Mouse (Mus musculus): Measurements from ENCODE around the gene Peg3. TPM values are rescaled to one million over a fixed set of nuclear protein-coding genes. Genes with fewer than 3 reads are reported as not detected.
"Not testable (repeated sequence)": the region's sequence is repeated elsewhere in the genome, so short reads cannot be mapped to it uniquely, and the experiment has no call there.

Peg3 gene
- 90.8 TPM for polyA plus RNA-seq (2021)

DNA sequence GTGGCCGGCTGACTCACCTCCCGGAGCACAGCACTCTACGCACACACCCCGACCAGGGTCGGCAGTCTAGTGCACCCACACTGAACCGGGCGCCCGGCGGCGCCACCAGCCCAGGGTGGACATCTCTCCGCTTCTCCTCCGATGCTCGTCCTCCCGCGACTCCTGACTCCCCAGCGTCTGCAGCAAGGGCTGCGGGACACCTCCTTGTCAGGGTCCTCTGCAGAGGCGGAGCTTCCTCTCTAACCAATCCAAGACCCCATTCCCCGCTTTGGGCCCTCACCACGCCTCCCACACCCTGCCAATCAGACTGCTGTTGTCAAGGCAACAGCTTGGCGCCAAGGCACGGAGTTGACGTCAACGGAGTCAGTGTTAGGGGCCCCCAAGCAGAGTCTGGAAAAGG is at the start of gene Peg3, which contains the start of gene Usp29:
Gene Peg3, minus strand, starts transcription at position 191 of the 400 bp plus-strand sequence.
Gene Usp29, plus strand, starts transcription at position 338 of the 400 bp plus-strand sequence.
- ChIA-PET CTCF (interaction anchor here (1.8 to 2.2 kb wide), 3 partner anchors 9 to 206 kb away, joined by 4 to 7 read pairs (median 6); no protein-coding TSS in a partner anchor), POLR2A (no interaction called here)
- peak; percentile 24 for ATAC-seq
- TF ChIP-seq CTCF (IDR thresholded peaks at IDR 0.05), result no peak
- in situ Hi-C loops (cut with MboI; ENCODE audit: low pct_unique_long_range_greater_than_20kb), result no loop called here
- H3K27me3 ChIP-seq, result no peaks in the 10 kb centered on the region
- peak; percentile 53 for DNase-seq (ENCODE audit: low read depth, low spot score)

DNA sequence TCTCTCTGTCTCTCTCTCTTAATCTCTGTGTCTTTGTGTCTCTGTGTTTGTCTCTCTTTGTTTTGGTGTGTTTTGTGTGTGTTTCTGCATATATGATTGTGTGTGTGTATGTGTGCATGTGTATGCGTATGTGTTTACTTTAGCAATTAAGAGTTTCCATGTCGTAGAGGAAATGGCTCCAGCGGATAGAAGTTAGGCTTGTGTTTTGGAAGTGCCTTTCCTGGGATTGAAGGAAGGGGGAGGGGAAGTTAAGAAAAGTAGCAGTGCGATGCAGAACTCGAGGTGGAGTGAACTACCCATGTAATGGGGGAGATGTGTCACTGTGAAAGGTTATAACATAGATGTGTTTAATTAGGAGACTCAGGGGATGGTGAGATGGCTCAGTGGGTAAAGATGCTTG is 48.9 kb upstream of the Peg3 start:
- ChIA-PET CTCF (interaction anchor here (1.4 to 2.3 kb wide), 3 partner anchors 12 to 120 kb away, joined by 3 to 4 read pairs (median 4); no protein-coding TSS in a partner anchor), POLR2A (no interaction called here)
- DNase-seq (ENCODE audit: low read depth, low spot score), result no peak
- no peak for ATAC-seq
- in situ Hi-C loops (cut with MboI; ENCODE audit: low pct_unique_long_range_greater_than_20kb), result loop anchor here (5.0 to 10.0 kb wide), 2 partner anchors 82 to 136 kb away; partner anchors contain the start of gene Zim1
- TF ChIP-seq CTCF (IDR thresholded peaks at IDR 0.05), result no peak
- no peaks in the 10 kb centered on the region for H3K27me3 ChIP-seq

DNA sequence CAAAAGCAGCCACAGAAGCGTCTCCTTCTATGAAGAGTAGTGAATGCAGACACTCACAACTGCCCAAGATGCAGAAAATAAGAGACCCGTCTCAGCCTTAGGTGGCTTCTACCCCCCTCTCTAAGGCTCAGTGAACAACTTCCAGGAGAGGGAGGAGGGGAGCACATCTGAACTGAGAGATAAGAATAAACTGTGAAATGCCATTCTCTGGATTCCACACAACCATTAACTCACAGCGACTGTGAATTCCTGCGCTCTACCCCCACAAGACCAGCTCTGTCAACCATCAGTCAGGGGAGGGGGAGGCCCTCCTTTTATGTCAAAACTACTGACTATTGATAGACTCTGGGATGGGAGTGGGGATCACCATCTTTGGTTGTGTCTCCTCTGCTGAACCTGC is 47.5 kb upstream of the Peg3 start:
- TF ChIP-seq CTCF (IDR thresholded peaks at IDR 0.05), result no peak
- no peaks in the 10 kb centered on the region for H3K27me3 ChIP-seq
- CTCF ChIA-PET, result interaction anchor here (1.3 to 2.6 kb wide), 4 partner anchors 13 to 119 kb away, joined by 3 to 9 read pairs (median 4); no protein-coding TSS in a partner anchor
- POLR2A ChIA-PET, result interaction anchor here (1.2 to 1.5 kb wide), 2 partner anchors 15 to 82 kb away, joined by 3 read pairs; no protein-coding TSS in a partner anchor
- in situ Hi-C loops (cut with MboI; ENCODE audit: low pct_unique_long_range_greater_than_20kb), result loop anchor here (5.0 to 10.0 kb wide), 2 partner anchors 80 to 137 kb away; partner anchors contain the start of gene Zim1
- ATAC-seq (peak; percentile 68), DNase-seq (ENCODE audit: low read depth, low spot score) (no peak)

DNA sequence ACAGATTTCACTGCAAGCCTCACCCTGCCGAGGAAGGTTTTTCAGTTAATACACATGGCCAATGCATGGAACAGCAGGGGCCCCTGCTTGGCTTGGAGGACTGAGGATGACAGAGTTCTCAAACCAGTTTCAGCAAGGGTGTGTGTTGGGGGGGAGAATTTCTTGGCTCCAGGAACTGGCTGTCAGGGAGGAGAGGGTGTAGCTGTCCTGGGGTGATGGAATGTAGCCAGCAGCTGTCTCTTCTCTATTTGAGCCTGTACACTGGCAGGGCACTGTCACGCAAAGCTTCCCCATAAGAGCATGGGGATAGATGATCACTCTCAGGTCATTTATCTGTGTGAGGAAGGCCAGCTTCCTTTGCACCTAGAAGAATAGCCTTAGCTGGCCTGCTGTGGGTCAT is 46.9 kb upstream of the Peg3 start:
- in situ Hi-C loops (cut with MboI; ENCODE audit: low pct_unique_long_range_greater_than_20kb), result loop anchor here (5.0 to 10.0 kb wide), 2 partner anchors 80 to 138 kb away; partner anchors contain the start of gene Zim1

DNA sequence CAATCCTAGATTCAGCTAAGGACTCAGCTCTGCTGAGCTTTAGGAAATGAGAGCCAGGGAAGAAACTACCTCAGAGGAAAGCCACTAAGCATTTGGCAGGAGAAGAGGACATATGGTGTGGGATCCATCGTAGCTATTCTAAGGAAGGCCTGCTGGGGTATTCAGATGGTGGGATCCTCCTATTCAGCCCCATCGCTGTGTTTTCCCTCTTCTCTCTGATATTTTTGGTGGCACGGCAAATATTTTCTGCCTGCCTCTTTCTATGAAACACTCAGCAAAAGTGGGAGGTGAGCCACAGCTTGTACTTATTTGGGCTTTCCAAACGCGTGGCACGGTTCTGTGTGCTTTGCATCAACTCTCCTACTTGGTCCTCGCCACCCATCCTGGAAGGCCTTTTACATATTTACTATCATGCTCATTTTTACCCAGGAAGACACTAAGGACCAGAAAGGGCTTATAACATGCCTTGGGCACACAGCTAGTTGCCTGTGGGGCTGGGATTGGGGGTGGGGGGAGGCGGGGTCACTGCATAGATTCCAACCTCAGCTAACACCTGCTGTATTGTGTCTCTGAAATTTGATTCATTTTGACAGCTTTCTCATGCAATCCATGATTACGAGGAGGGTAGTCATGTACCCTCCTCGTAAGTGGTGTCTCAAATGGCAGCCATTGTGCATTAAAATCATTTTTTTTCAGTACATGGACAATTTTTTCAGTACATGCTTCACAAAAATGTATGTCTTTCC is 46.3 kb upstream of the Peg3 start:
- H3K27me3 ChIP-seq, result no peaks in the 10 kb centered on the region
- POLR2A ChIA-PET, result interaction anchor here (0.7 to 1.5 kb wide), 2 partner anchors 16 to 48 kb away, joined by 3 read pairs; no protein-coding TSS in a partner anchor
- no peak for TF ChIP-seq CTCF (IDR thresholded peaks at IDR 0.05)
- ATAC-seq (no peak), DNase-seq (ENCODE audit: low read depth, low spot score) (no peak)
- CTCF ChIA-PET, result interaction anchor here (1.0 to 2.6 kb wide), 5 partner anchors 21 to 80 kb away, joined by 3 to 9 read pairs (median 4); no protein-coding TSS in a partner anchor
- in situ Hi-C loops (cut with MboI; ENCODE audit: low pct_unique_long_range_greater_than_20kb), result loop anchor here (5.0 to 10.0 kb wide), 2 partner anchors 79 to 138 kb away; partner anchors contain the start of gene Zim1

More for the DNA sequence above, 46.9 kb upstream of the Peg3 start:
- TF ChIP-seq CTCF (IDR thresholded peaks at IDR 0.05), result no peak
- H3K27me3 ChIP-seq, result no peaks in the 10 kb centered on the region
- ChIA-PET CTCF (interaction anchor here (1.0 to 2.6 kb wide), 5 partner anchors 20 to 118 kb away, joined by 3 to 9 read pairs (median 4); no protein-coding TSS in a partner anchor), POLR2A (interaction anchor here (1.5 kb wide), 1 partner anchor 15 kb away, joined by 3 read pairs; no protein-coding TSS in a partner anchor)
- ATAC-seq (peak; percentile 23), DNase-seq (ENCODE audit: low read depth, low spot score) (no peak)

DNA sequence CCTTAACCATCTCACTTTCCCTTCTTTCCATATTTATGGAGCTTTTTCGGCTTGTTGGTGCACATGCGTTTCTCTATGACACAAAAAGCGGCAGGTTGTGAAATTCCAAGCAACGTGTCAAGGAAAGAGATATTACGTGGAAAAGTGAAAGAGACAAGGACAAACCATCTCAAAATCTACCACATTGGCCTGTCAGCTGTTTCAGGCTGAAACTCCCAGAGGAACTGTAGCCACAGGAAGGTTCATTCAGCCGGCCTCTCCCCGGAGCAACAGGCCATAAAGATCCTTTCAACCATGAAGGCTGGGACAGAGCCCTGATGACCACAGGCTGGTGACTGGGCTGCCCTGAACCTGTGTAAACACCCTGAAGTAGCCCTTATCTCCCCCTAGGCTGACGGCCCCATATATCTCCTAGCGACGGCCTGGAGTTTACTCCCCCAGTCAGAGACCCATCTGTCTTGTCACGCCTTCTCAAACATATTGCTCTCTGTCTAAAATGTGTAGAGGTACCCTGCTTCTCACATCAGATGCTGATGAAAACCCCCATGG is 43.7 kb upstream of the Peg3 start:
- POLR2A ChIA-PET, result interaction anchor here (2.2 kb wide), 1 partner anchor 10 kb away, joined by 4 read pairs; no protein-coding TSS in a partner anchor
- peak; percentile 42 for ATAC-seq
- DNase-seq (ENCODE audit: low read depth, low spot score); H3K27me3 ChIP-seq; CTCF ChIA-PET: not testable (repeated sequence)
- in situ Hi-C loops (cut with MboI; ENCODE audit: low pct_unique_long_range_greater_than_20kb), result loop anchor here (10.0 kb wide), 1 partner anchor 141 kb away; no protein-coding TSS in a partner anchor

DNA sequence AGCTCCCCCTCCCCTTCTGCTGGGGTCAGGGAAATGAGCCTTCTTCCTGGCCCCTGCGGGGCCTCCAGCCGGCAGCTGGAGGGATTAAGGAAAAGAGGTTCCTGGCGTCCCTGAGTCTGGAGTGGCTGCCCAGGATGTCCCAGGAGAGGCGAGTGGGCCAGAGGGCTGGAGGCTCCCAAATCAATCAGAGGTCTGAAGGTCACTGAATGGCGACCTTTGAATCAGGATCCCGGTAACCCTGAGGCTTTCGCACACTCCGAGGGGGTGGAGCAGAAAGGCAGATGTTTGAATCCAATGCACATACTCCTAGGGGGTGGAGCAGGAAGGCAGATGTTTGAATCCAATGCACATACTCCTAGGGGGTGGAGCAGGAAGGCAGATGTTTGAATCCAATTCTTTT is 40.1 kb upstream of the Peg3 start:
- CTCF ChIA-PET, result interaction anchor here (1.1 kb wide), 1 partner anchor 67 kb away, joined by 3 read pairs; no protein-coding TSS in a partner anchor
- H3K27me3 ChIP-seq, result no peaks in the 10 kb centered on the region
- ATAC-seq (no peak), DNase-seq (ENCODE audit: low read depth, low spot score) (no peak)
- in situ Hi-C loops (cut with MboI; ENCODE audit: low pct_unique_long_range_greater_than_20kb), result loop anchor here (10.0 kb wide), 1 partner anchor 145 kb away; no protein-coding TSS in a partner anchor
- POLR2A ChIA-PET, result no interaction called here
- no peak for TF ChIP-seq CTCF (IDR thresholded peaks at IDR 0.05)

DNA sequence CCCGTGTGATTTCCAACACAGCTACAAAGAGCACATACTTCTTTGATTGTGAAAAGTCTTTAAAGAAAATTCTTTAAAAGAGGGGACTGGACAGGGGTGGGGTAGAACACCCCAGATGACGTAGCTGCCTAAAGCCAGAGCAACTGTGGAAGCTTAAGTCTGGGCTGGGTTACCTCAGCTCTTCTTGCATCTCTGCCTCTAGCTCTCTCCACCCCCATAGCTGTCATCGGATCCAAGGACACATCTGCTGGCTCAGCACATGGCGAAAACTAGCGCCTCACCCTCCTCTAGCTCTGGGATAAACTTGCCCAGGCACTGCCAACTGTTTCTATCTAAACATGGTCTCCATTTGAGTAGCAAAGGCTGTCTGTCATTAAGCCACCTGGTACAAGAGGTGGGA is 35.0 kb upstream of the Peg3 start:
- in situ Hi-C loops (cut with MboI; ENCODE audit: low pct_unique_long_range_greater_than_20kb), result no loop called here
- POLR2A ChIA-PET, result no interaction called here

DNA sequence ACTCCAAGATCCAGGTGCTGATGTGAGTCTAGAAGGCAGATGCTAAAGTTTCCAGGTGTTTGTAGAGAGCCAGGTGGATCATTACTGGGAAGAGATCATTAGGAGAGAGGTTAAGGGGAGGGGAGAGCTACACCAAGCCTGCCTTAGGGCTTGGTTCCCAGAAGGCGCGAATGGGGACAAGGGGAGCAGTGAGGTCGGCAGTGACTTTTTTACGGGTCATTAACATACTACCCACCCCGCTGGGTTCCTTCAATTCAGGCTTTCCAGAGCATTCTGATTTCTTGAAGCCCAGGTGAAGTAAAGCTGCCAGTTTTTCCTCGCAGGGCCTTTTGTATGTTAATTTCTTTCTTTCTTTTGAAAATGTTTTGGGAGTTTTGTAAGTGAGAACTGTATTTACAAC is 29.9 kb upstream of the Peg3 start:
- DNase-seq (ENCODE audit: low read depth, low spot score) (no peak), ATAC-seq (no peak)
- POLR2A ChIA-PET, result no interaction called here
- in situ Hi-C loops (cut with MboI; ENCODE audit: low pct_unique_long_range_greater_than_20kb), result no loop called here
- TF ChIP-seq CTCF (IDR thresholded peaks at IDR 0.05), result no peak
- H3K27me3 ChIP-seq, result no peaks in the 10 kb centered on the region
- CTCF ChIA-PET, result interaction anchor here (1.0 to 1.8 kb wide), 2 partner anchors 11 to 18 kb away, joined by 3 to 6 read pairs; no protein-coding TSS in a partner anchor

More for the DNA sequence above, 35.0 kb upstream of the Peg3 start:
- CTCF ChIA-PET, result no interaction called here
- H3K27me3 ChIP-seq, result no peaks in the 10 kb centered on the region
- no peak for TF ChIP-seq CTCF (IDR thresholded peaks at IDR 0.05)
- ATAC-seq (no peak), DNase-seq (ENCODE audit: low read depth, low spot score) (no peak)

DNA sequence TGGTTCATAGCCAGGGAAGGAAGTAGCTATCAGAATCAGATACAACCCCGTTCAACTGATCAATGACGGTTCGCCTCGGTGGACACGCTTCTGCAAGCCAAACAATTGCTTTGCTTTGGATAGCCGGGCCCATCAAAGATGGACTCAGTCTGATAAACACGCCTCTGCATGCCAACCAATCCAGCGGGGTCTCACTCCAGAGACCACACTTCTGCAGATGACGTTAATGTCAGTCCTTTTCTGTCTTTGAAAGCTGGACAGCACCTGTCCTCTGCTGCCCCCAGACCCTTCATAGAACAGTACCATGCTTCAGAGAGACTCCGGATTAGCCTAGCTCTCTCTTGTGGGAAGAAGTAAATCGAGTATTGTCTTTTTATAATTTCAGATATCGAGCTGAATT is 29.5 kb upstream of the Peg3 start:
- no peak for DNase-seq (ENCODE audit: low read depth, low spot score)
- TF ChIP-seq CTCF (IDR thresholded peaks at IDR 0.05), result no peak
- ChIA-PET CTCF (interaction anchor here (1.0 to 1.8 kb wide), 2 partner anchors 11 to 17 kb away, joined by 3 to 6 read pairs; no protein-coding TSS in a partner anchor), POLR2A (no interaction called here)
- ATAC-seq, result no peak
- in situ Hi-C loops (cut with MboI; ENCODE audit: low pct_unique_long_range_greater_than_20kb), result no loop called here
- H3K27me3 ChIP-seq, result no peaks in the 10 kb centered on the region
